Mouse (Mus musculus) left cerebral cortex, postnatal 14 days (tissue): ENCODE results near the gene Cep19. TPM values are rescaled to one million over a fixed set of nuclear protein-coding genes. Genes with fewer than 3 reads are reported as not detected.
"Not testable (repeated sequence)": the region's sequence is repeated elsewhere in the genome, so short reads cannot be mapped to it uniquely, and the experiment has no call there.

Experiments used
- DNase-seq, 2 experiments: peaks; one replicate each; pipeline ENCODE4 v3.0.0; 2021 to 2022; ENCODE audit warnings: low spot score in 2 of 2, mixed read lengths in 1 of 2
- intact Hi-C: fragments of 180-260 bp; cut with DNase I; formaldehyde crosslinking; loops from one replicate; pipeline ENCODE4 v1.15.1; 2025
- long read RNA-seq, 2 experiments: library from polyadenylated mRNA; stranded (forward); transcript quantifications; one replicate each; pipeline ENCODE4 v2.0.0; 2021
- total RNA-seq, 2 experiments: library from RNA; stranded (reverse); gene quantifications; 2 replicates each; pipeline ENCODE4 v1.2.3; 2021

The Cep19 gene
- 10 to 100 TPM; 68.6 to 71.2 TPM for total RNA-seq
- long read RNA-seq, experiment 1, transcript Cep19-202 (4 exons, 1,718 nt), result major isoform, 164 of 242 reads
- long read RNA-seq, experiment 1, partial matches to known transcripts, result 74 of 242 reads
- long read RNA-seq, experiment 1, other reads (novel, unspliced or antisense), result 4 of 242 reads
- long read RNA-seq, experiment 2, transcript Cep19-202 (4 exons, 1,718 nt), result major isoform, 97 of 168 reads
- long read RNA-seq, experiment 2, partial matches to known transcripts, result 68 of 168 reads
- long read RNA-seq, experiment 2, other reads (novel, unspliced or antisense), result 3 of 168 reads

DNA sequence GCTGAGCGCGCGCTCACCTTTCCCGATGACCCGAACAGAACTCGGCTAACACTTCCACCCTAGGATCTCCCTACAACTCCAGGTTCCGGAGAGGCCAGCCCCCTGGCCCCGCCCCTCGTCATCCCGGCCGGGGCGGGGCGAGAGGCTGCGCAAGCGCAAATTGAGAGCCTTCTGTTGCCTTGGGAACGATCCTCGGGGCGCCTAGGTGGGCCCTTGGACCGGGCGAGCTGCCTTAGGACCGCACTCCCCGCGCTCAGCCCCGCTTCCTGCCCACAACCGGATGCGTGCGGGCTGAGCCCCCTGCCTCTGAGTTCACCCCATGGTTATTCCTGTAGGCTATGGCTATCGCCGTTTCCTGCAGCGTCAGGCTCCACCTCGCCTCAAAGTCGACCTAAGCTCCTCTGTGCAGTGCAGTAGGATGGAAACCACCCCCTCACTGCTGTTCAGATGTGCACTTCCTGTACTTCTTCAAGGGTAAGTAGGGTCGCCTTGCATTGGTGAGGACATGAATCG lies at the start of gene Cep19, which contains the start of gene Pigx:
Gene Cep19, plus strand, starts transcription at position 163 of the 513 bp plus-strand sequence.
Gene Pigx, minus strand, starts transcription at position 103 of the 513 bp plus-strand sequence.
- intact Hi-C loops, result no loop called here
- peak; percentile 86 to 88 for DNase-seq

DNA sequence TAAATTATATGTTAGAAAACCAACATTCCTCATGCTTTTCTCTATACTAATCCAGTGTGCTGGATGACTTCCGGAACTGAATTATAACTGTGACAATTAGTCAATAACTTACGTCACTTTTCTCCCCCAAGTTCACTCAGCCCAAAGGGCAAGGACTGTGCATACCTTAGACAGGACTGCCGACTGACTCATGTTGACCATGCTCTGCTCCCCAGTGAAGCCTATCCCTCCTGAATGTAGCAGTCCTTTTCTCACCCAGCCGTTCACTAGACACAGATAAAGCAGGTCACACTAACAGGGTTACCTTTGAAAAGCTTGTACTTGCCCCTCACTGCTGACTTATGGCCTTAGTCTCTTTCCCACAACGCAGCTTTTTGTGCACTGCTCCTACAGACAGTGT lies 40.8 kb upstream of the Cep19 start:
- intact Hi-C loops, result no loop called here
- no peak for DNase-seq

DNA sequence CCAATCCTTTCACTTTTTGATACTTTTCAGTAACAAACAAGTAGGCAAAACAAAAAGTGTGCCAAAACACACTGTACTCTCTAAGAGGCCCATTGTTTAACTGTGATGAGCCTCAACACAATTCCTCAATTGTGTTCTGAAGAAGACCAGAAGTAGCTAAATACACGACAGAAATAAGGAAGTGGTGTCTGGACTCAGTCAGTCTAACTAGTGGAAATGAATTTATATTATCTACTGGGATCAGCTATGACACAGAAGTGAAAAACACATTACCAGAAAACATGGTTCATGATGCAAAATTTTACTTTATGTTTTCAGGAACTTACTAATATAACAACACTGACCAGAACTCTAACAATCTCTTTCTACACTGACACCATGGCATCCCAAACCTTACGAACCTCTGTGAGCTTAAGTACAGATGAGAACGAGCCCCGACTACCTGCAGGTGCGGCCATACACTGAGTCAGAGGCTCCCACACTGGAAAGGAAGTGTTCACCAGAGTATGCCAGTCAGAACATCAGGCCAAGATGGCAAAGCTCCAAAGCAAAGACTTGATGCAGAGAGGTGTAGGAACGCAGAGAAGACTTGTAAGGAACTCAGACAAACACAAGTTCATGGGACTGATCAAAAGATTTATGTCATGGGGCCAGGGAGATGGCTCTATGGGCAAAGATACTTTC lies 39.6 kb upstream of the Cep19 start:
- intact Hi-C loops, result no loop called here
- no peak for DNase-seq

DNA sequence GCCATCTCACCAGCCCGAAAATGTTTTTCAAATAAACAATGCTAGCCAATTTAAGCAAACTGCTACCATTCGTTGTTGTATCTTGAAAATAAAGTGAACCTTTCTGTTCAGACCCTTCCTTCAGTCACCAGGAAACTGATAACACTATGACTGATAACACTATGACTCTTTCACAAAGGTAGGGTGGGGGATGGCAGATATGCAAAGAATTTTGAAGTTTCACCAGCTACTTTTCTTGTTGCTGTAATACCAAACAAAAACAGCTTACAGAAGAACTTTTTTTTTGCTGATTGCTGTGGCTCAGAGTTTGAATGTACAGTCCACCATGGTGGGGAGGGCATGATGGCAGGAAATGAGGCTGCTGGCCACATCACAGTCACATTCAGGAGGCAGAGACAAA lies 37.4 kb upstream of the Cep19 start:
- no peak for DNase-seq
- intact Hi-C loops, result no loop called here

DNA sequence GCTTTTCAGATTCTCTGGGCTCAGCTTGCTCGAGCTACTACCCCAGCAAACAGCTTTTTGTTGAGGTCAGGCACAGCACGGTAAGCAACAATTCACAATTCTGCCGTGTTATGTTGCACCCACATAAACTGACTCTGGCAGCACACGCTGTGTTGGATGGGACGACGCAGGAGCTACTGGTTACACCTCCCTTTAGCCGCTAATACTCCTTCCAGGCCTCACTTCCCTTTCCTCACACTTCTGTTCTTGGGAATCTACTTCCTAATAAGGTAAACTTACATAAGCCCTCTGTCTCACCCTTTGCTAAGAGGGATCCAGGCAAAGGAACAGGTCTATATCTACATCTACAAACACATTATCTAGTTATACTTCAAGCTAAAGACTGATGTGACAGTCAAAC lies 35.7 kb upstream of the Cep19 start:
- intact Hi-C loops, result no loop called here
- DNase-seq, result no peak

DNA sequence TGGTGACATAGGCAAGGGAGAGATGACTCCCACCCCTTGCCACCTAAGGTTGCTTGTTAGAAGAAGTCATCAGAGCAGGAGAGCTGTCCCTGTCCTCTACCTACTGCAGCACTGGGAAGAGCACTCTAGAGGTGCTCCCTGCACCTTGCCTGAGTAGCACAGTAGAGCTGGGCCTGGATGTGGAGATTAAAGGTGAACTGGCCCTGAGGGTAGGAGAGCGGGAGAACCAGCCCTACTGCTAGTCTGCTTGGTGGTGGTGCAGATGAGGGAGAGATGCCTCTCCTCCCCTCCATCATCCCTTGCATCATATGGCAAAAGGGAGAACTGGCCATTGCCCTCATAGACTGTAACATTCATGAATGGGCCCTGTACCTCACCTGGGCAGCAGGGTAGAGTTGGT lies 32.7 kb upstream of the Cep19 start:
- DNase-seq, result no peak
- intact Hi-C loops, result no loop called here

DNA sequence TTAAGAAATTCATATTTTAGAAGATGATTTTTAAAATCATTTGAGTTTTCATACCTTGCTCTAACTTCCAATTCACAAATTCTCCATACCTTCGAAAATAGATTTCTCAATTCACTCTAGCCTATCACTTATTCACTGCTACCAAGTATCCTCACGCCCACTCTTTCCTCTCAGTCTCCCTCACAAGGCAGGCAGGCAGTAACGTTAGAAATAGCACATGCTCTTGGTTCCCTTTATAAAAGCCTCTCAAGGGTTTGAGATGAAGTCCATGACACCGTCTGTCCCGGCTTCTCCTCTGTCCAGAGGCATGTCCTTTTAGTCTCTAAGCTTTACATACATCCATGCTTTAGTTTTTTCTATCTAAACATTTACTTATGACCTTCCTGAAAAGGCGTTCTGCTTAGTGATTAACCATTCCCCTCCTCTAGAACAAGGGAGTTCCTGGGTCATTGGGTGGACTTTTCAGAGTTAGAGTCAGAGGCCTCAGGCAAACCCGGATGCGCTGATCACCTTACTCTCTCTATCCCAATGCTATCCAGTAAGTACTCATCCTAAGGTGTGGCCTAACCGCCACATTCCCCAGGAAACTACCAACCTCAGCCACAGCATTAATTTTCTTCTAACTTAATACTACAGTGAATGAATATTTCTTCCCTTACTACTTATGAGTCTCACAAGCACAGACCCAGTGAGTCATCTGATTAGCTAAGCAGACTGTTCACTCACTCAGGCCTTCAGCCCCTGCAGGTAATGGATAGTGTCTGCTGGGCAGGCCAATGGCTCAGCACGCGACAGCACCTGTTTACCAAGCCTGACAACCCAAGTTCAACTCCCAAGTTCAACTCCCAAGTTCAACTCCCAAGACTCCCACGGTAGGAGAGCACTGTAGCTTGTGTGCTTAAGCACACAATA lies 31.0 kb upstream of the Cep19 start:
- no peak for DNase-seq
- intact Hi-C loops, result no loop called here

DNA sequence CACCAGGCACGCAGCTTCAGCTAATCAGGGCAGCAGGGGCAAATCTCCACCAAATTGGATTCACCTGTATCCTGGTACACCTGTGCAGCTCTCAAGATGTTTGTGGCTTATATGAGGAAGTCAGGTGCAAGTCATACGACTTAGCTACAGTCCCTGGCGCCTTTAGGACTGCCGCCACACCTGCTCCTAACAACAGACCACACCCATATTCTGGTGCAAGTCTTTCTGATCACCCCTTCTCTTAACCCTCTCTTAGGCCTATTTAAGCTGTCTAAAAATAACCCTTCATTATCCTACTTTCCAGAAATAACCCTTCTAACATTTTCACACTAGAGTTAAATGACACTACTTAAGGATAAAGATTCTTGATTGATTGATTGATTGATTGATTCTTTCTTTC lies 29.5 kb upstream of the Cep19 start:
- intact Hi-C loops, DNase-seq: not testable (repeated sequence)

DNA sequence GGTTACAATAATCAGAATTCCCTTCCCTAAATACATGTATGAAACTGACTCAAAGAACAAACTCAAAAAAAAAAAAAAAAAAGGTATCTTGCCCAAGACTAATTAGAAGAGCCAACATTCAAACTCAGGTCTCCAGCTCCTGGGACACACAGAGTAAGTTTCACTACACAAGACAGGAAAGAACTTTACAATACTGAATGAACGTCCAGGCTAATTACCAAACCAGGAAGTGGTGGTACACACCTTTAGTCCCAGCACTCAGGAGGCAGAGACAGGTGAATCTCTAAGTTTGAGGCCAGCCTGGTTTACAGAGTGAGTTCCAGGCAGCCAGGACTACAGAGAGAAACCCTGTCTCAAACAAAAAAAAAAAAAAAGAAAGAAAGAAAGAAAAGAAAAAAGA lies 23.8 kb upstream of the Cep19 start:
- intact Hi-C loops, result no loop called here

DNA sequence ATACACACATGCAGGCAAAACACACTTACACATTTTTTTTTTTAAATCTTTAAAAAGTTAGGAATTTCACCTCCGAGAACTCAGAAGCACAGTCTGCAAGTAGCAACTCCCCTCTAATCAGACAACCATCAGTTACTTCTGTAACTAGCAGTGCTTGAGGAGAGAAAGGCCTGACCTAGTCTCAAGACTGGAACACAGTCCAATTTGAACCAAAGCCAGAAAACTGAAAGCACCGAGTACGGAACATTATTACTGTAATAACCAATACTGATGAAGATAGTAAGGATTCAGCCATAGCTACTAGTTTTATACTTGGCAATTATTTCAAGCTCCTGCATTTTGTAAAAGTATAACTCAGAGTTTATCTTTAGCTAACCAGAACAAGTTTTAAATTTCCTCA lies 23.2 kb upstream of the Cep19 start:
- DNase-seq, result no peak
- intact Hi-C loops, result no loop called here

More for the DNA sequence above, 23.8 kb upstream of the Cep19 start:
- DNase-seq, result no peak

DNA sequence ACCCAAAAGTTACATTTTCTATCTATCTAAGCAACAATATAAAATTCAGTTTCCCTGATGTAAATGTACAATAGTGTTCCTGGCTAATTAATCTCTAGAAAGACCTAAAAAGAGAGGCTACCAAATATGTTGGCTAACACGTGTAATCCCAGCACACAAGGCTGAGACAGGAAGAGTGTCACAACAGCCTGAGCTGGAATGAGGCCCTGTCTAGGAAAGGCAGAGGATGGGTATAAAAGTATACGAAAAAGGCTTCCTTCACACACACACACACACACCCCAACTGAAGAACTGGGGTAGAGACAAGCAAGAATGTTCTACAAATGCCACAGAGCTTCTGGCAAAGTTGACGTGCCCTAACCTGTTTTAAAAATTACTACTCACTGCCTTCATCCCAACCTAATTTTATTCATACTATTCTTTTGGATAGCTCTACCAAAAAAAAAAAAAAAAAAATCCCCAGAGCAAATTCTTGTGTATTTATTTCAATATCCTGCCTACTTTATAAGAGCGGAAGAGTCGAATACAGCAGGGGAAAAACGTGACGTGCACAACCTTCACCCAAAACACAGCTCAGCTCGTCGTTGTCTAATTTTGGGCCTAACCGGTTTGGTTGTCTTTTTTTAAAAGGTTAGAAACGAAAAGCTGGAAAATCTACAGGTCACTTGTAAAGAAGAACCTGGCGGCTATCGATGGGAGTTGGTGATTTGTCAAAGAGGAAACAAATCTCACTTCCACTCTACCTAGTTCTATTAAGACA lies 21.8 kb upstream of the Cep19 start:
- intact Hi-C loops, result no loop called here
- no peak for DNase-seq

DNA sequence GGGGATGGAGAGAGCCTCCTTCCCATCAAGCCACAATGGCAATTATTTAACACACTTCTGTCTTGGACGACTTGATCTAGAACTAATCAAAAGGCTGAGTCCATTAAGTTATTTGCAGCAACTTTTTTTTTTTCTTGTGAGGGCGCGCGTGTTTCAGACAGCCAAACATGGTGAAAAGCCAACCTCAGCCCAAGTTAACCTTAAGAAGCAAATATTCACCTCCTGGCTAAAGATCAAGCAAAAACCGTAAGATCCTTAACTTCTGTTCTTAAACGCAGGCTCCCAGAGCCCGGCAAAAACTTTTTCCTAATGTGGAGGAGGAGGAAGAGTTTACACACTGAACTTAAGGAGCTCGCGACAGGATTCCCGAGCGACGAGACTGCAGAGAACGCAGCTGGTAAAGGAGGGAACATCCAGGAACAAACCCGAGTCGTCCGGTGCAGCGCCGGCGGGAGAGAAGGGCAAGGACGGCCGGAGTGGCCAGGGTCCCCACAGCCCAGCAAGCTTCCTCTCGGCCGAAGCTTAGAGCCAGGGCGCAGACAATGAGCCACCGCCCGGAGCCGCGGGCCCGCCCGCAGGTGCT lies 21.1 kb upstream of the Cep19 start:
- DNase-seq, result peak; percentile 27
- intact Hi-C loops, result no loop called here

DNA sequence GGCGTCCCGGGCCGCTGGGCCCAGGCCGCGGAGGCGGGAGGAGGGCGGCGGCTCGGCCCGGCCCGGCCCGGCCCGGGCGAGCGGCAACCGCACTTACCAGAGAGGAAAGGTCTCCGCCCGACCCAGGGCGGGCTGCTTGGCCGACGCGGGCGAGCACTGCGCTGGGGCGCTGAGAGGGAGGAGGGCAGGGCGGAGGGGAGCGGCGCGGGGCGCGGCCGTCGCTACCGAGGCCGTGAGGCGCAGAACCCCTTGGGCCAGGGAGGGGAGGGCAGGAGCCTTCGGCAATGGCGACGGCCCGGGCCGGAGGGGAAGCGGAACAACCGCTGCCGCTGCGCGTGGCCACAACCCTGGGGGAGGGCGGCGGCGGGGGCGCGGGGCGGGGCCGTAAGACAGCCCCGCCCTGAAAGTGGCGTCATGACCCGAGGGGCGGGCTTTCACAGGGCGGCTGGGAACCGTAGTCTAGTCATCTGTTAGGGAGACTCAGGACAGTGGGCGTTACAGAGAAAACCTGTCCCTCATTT lies 20.5 kb upstream of the Cep19 start, which contains the start of gene Pak2:
Gene Pak2, minus strand, starts transcription at position 352 of the 521 bp plus-strand sequence.
- intact Hi-C loops, result no loop called here
- peak; percentile 73 to 81 for DNase-seq

DNA sequence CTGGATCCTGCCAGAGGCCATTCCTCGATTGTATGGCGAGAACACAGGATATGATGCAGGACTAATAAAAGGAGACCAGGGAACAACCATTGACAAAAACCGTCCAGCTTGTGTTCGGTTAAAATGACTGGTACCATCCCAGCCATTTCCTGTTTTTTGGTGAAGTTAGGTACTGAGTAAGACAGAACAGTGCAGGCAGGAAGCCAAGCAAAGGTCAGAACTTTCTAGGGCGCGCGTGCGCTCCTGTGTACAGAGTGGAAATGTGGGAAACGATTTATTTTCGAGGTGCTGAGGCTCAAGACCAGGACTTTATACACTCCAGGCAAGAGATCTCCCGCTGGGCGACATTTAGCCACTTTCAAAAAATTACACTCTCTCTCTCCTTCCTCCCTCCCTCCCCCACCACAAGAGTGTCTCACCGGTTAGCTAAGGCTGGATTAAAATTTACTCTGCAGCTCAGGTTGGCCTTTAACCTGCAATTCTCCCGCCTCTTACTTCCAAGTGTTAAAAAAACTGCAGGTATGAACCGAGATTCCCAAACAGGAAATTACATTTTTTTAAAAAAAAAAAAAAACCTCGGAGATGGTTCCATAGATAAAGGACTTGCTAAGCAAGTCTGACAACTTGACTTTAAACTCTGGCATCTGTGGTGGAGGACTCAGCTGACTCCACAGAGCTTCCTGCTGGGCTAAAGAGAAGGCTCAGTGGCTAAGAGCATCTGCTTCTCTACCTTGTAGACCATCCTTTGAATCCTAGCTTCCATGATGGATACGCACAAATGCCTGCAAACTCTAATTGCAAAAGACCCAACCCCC lies 11.8 kb upstream of the Cep19 start:
- no peak for DNase-seq
- intact Hi-C loops, result no loop called here

DNA sequence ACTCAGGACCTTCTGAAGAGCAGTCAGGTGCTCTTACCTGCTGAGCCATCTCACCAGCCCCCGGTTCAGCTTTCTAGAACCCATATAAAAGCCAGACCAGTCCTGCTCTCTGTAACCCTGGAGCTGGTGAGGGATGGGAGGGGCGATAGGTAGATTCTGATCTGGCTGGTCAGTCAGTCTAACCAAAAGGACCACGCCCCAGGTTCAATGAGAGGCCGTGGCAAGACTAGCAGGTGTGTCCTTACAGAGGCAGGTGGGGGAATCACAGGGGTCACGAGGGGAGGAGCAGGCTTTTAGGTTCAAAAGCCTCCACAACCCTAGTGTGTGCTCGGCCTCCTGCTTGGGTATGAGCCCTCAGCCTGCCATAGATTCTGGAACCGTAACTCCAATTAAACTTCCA lies 8.1 kb upstream of the Cep19 start:
- intact Hi-C loops, result no loop called here
- no peak for DNase-seq

DNA sequence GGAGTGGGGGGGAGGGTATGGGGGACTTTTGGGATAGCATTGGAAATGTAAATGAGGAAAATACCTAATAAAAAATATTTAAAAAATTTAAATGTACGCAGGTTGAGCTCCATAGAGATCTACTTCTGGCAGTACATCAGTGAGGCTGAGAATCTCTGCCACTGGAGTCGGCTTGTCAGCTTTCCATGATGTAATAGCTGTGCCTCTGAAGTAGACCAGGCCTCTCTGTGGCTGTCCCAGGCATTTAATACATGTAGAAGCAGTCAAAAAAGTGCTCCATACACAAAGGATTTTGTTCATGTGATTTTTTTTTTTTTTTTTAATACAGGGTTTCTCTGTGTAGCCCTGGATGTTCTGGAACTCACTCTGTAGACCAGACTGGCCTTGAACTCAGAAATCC lies 1.8 kb upstream of the Cep19 start:
- intact Hi-C loops, DNase-seq: not testable (repeated sequence)

DNA sequence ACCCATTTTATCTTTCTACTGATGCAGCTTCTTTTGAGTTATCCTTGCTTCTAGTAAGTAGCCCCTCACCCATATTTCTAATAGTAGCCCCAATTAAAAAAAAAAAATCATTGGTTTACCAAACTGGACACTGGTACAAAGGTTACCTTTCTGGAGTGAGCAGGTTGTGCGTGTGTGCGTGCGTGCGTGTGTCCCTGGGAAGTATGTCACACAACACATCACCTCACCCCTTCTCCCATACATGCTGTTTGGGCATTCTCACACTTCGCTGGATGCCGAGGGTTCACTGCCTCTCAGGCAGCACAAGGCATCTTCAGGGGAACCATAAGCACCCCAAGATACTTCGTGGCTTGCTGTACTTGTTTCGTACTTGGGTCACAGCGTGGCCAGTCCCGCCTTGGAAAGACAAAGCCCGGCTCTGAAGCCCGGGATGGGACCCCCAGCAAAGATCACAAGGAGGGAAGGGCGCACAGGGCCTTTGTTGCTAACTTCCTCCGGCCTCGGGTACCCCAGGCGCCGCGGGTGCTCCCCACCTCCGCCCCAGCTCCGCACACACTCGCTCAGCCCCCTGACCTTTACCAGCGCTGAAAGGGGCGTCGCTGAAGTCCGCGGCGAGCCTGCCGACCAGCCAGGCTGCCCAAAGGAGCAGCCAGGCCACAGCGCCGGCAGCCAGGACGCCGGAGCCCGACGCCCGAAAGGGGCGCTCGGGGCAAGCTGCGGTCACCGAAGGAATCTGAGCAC lies 533 bp upstream of the Cep19 start:
- intact Hi-C loops, result no loop called here
- DNase-seq, result no peak
